20 mouse cellular contexts compared by ENCODE assay signal in the genomic region with DNA sequence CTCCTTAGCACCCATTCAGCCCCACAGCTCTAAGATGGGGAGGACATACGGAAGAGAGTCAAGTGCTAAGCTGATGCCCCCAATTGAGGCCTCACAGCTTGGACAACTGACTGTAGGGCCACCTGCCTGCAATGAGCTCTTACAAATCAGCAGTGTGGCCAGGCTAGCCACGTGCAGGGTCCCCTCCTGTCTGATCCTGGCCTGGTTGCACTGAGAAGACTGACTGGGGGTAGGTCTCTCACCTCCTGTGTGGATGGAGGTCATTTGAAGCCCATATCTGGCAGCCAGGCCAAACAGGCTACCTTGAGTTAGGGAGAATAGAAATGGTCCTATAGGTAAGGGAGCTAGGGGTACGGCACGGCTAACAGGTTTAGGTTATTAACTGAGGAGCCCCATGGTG. TPM values are rescaled to one million over a fixed set of nuclear protein-coding genes. Genes with fewer than 3 reads are reported as not detected.
DNase-seq lines count a peak whose midpoint lies in the region; ATAC-seq and TF ChIP-seq lines count a peak whose summit lies in the region.
"Had no signal": no experiment of that assay in that cellular context is flagged by ENCODE, and none has a peak within 500 bp of the region (broad histone marks: within the 10 kb centered on the region; RNA-seq: fewer than 3 reads in every experiment).

No protein-coding gene starts in this region.

- H3K27ac ChIP-seq in heart, adult 2 months: peak overlapping the region; percentile 9
- H3K27ac ChIP-seq in heart, embryonic 11.5 days (ENCODE audit: low read depth, low read length): no peak overlapping the region
- H3K27ac ChIP-seq in kidney, embryonic 15.5 days: 0 out of 2 replicates have a peak overlapping the region, but pooled peaks have one; percentile 0
- peak overlapping the region; percentile 85 for H3K27ac ChIP-seq in embryonic facial prominence, embryonic 13.5 days
- H3K27ac ChIP-seq in limb, embryonic 15.5 days: peak overlapping the region; percentile 83; the same call in 1 of the 2 replicates
- H3K27ac ChIP-seq: forebrain, embryonic 13.5 days; liver, embryonic 14.5 days; midbrain, embryonic 12.5 days had no signal

- no peaks in the 10 kb centered on the region for H3K27me3 ChIP-seq in heart, adult 2 months (ENCODE audit: control insufficient read depth, insufficient read depth, low read length)
- no peaks in the 10 kb centered on the region for H3K27me3 ChIP-seq in heart, embryonic 11.5 days (ENCODE audit: control insufficient read depth, insufficient read depth, low read length)
- H3K27me3 ChIP-seq in kidney, embryonic 15.5 days: no peaks in the 10 kb centered on the region
- H3K27me3 ChIP-seq in embryonic facial prominence, embryonic 13.5 days: no peaks in the 10 kb centered on the region
- H3K27me3 ChIP-seq in limb, embryonic 15.5 days: no peaks in the 10 kb centered on the region
- H3K27me3 ChIP-seq: forebrain, embryonic 13.5 days; midbrain, embryonic 12.5 days had no signal

- no peak overlapping the region for H3K4me2 ChIP-seq in heart, embryonic 11.5 days
- H3K4me2 ChIP-seq in kidney, embryonic 15.5 days: no peak overlapping the region
- H3K4me2 ChIP-seq in embryonic facial prominence, embryonic 13.5 days: no peak overlapping the region
- H3K4me2 ChIP-seq in limb, embryonic 15.5 days: no peak overlapping the region
- H3K4me2 ChIP-seq: forebrain, embryonic 13.5 days; midbrain, embryonic 12.5 days had no signal

- H3K9me3 ChIP-seq in heart, embryonic 11.5 days (replicated peaks; ENCODE audit: control insufficient read depth, low read length): no peaks in the 10 kb centered on the region
- H3K9me3 ChIP-seq in kidney, embryonic 15.5 days (replicated peaks): no peaks in the 10 kb centered on the region
- H3K9me3 ChIP-seq in embryonic facial prominence, embryonic 13.5 days: no peaks in the 10 kb centered on the region
- H3K9me3 ChIP-seq in limb, embryonic 15.5 days: no peaks in the 10 kb centered on the region
- H3K9me3 ChIP-seq: forebrain, embryonic 13.5 days; midbrain, embryonic 12.5 days had no signal

- TF ChIP-seq CTCF in heart, adult 2 months (IDR thresholded peaks at IDR 0.05): no peak

- H3K4me3 ChIP-seq in heart, adult 2 months: no peak overlapping the region
- H3K4me3 ChIP-seq in heart, embryonic 11.5 days (ENCODE audit: low read depth, low read length): no peak overlapping the region
- no peak overlapping the region for H3K4me3 ChIP-seq in kidney, embryonic 15.5 days (replicated peaks)
- no peak overlapping the region for H3K4me3 ChIP-seq in embryonic facial prominence, embryonic 13.5 days
- no peak overlapping the region for H3K4me3 ChIP-seq in limb, embryonic 15.5 days
- H3K4me3 ChIP-seq: forebrain, embryonic 13.5 days; midbrain, embryonic 12.5 days had no signal

- TF ChIP-seq EP300 in heart, adult 2 months (IDR thresholded peaks at IDR 0.05; ENCODE audit: insufficient read depth, low read depth, low read length): no peak

- TF ChIP-seq POLR2A in heart, adult 2 months (IDR thresholded peaks at IDR 0.05; ENCODE audit: insufficient read depth, low read depth, low read length): no peak

- ATAC-seq in heart, embryonic 11.5 days (replicated peaks; ENCODE audit: insufficient number of reproducible peaks, low FRiP score, low TSS enrichment): no peak
- ATAC-seq in kidney, embryonic 15.5 days (replicated peaks; ENCODE audit: low FRiP score): no peak
- ATAC-seq in embryonic facial prominence, embryonic 13.5 days (ENCODE audit: insufficient number of reproducible peaks, insufficient read depth, low FRiP score, low TSS enrichment, low read depth): no peak
- ATAC-seq in limb, embryonic 15.5 days (ENCODE audit: insufficient number of reproducible peaks, low FRiP score, low TSS enrichment, low read depth): no peak
- ATAC-seq: activated CD4-positive, CD25-positive, alpha-beta regulatory T cell, adult 4 months; forebrain, embryonic 13.5 days; inflammation-experienced regulatory T-cells, adult 6 months had no signal

- peaks cover 18% of the 10 kb centered on the region for H3K4me1 ChIP-seq in heart, adult 2 months (ENCODE audit: control insufficient read depth, insufficient read depth, low read length)
- H3K4me1 ChIP-seq in heart, embryonic 11.5 days (ENCODE audit: control insufficient read depth, insufficient read depth, low read length): peaks cover 66% of the 10 kb centered on the region
- peaks cover 87% of the 10 kb centered on the region for H3K4me1 ChIP-seq in kidney, embryonic 15.5 days
- H3K4me1 ChIP-seq in embryonic facial prominence, embryonic 13.5 days: peaks cover 96% of the 10 kb centered on the region
- H3K4me1 ChIP-seq in limb, embryonic 15.5 days: peaks cover 96% of the 10 kb centered on the region

- 83% methylated on average over 4 of the region's 4 CpGs for WGBS in heart, adult 2 months
- WGBS in heart, embryonic 11.5 days (ENCODE audit: insufficient replicate concordance): 72% methylated on average over 4 of the region's 4 CpGs
- 80% methylated on average over 4 of the region's 4 CpGs for WGBS in kidney, embryonic 15.5 days
- 83% methylated on average over 4 of the region's 4 CpGs for WGBS in embryonic facial prominence, embryonic 13.5 days
- WGBS in limb, embryonic 15.5 days: 71% methylated on average over 4 of the region's 4 CpGs

- intact Hi-C loops in heart, adult 2 months (cut with DNase I): no loop called here
- intact Hi-C loops in left cerebral cortex, postnatal 36 days (cut with DNase I): no loop called here

- no peak for DNase-seq in heart, adult 2 months
- no peak for DNase-seq in kidney, postnatal 10 days
- no peak for DNase-seq in ovary, postnatal 36 days (ENCODE audit: low spot score)
- DNase-seq in left cerebral cortex, postnatal 36 days (ENCODE audit: low spot score in 2 of 2): no peak
- DNase-seq: adrenal gland, postnatal 14 days; gastrocnemius, postnatal 36 days; layer of hippocampus, postnatal 36 days; lung, postnatal 14 days; right cerebral cortex, adult 18-20 months; thymus, adult 18-20 months had no signal

- H3K79me2 ChIP-seq in heart, adult 2 months (replicated peaks; ENCODE audit: control insufficient read depth, insufficient read depth, low read length): peaks cover 3% of the 10 kb centered on the region

- H3K9ac ChIP-seq in heart, adult 2 months (ENCODE audit: low read depth, low read length): no peak overlapping the region
- no peak overlapping the region; the same call in 1 of the 2 replicates for H3K9ac ChIP-seq in heart, embryonic 11.5 days (ENCODE audit: low read depth, low read length)
- H3K9ac ChIP-seq in kidney, embryonic 15.5 days: no peak overlapping the region
- H3K9ac ChIP-seq in embryonic facial prominence, embryonic 13.5 days: no peak overlapping the region
- no peak overlapping the region for H3K9ac ChIP-seq in limb, embryonic 15.5 days
- H3K9ac ChIP-seq: forebrain, embryonic 13.5 days; liver, embryonic 14.5 days; midbrain, embryonic 12.5 days had no signal

- no peaks in the 10 kb centered on the region for H3K36me3 ChIP-seq in heart, adult 2 months (ENCODE audit: control insufficient read depth, insufficient read depth, low read length)
- H3K36me3 ChIP-seq in heart, embryonic 11.5 days (ENCODE audit: control insufficient read depth, insufficient read depth, low read length): peaks cover 24% of the 10 kb centered on the region
- peaks cover 54% of the 10 kb centered on the region for H3K36me3 ChIP-seq in kidney, embryonic 15.5 days
- peaks cover 62% of the 10 kb centered on the region for H3K36me3 ChIP-seq in embryonic facial prominence, embryonic 13.5 days
- H3K36me3 ChIP-seq in limb, embryonic 15.5 days: peaks cover 48% of the 10 kb centered on the region

RNA-seq across cellular contexts. Expression of a gene that starts 6.1 kb away (rescaled TPM):
- total RNA-seq in heart, adult 2 months (2021): 100 to 1,000 TPM; 138 to 150 TPM
- 80.8 and 104 TPM in 2 replicates for polyA plus RNA-seq in heart, adult 2 months (2012; rRNA removed)
- polyA plus RNA-seq in heart, embryonic 11.5 days (2014; fragmentation: Nextera tagmentation; extraction: Ambion mirVana): 63.6 and 72.6 TPM in 2 replicates
- polyA plus RNA-seq in kidney, embryonic 15.5 days (2015; fragmentation: Nextera tagmentation; extraction: Ambion mirVana): 77.7 and 81.4 TPM in 2 replicates
- polyA plus RNA-seq in embryonic facial prominence, embryonic 13.5 days (2015; fragmentation: Nextera tagmentation; extraction: Ambion mirVana): 54.0 and 58.7 TPM in 2 replicates
- polyA plus RNA-seq in limb, embryonic 15.5 days (2015; fragmentation: Nextera tagmentation; extraction: Ambion mirVana): 60.5 and 65.1 TPM in 2 replicates
- total RNA-seq in left cerebral cortex, postnatal 36 days (2021): 10 to 100 TPM; 59.4 to 66.5 TPM

RNA-seq across cellular contexts. Expression of a gene that starts 6.1 kb away (rescaled TPM):
- 10 to 100 TPM in 1 of 2 experiments, 1 to 10 TPM in 1; 9.2 to 10.5 TPM for total RNA-seq in heart, adult 2 months (2021)
- polyA plus RNA-seq in heart, adult 2 months (2012; rRNA removed): 23.9 and 24.2 TPM in 2 replicates
- polyA plus RNA-seq in heart, embryonic 11.5 days (2014; fragmentation: Nextera tagmentation; extraction: Ambion mirVana): 9.5 and 10.6 TPM in 2 replicates
- 22.7 and 23.5 TPM in 2 replicates for polyA plus RNA-seq in kidney, embryonic 15.5 days (2015; fragmentation: Nextera tagmentation; extraction: Ambion mirVana)
- polyA plus RNA-seq in embryonic facial prominence, embryonic 13.5 days (2015; fragmentation: Nextera tagmentation; extraction: Ambion mirVana): 29.2 and 30.2 TPM in 2 replicates
- polyA plus RNA-seq in limb, embryonic 15.5 days (2015; fragmentation: Nextera tagmentation; extraction: Ambion mirVana): 41.5 and 45.1 TPM in 2 replicates
- total RNA-seq in left cerebral cortex, postnatal 36 days (2021): 10 to 100 TPM in 1 of 2 experiments, 1 to 10 TPM in 1; 9.8 to 11.2 TPM

RNA-seq across cellular contexts. Expression of a gene that starts 21.1 kb away (rescaled TPM):
- 100 to 1,000 TPM; 119 to 165 TPM for total RNA-seq in heart, adult 2 months (2021)
- 36.3 and 39.4 TPM in 2 replicates for polyA plus RNA-seq in heart, adult 2 months (2012; rRNA removed)
- 119 and 134 TPM in 2 replicates for polyA plus RNA-seq in heart, embryonic 11.5 days (2014; fragmentation: Nextera tagmentation; extraction: Ambion mirVana)
- 90.1 and 92.6 TPM in 2 replicates for polyA plus RNA-seq in kidney, embryonic 15.5 days (2015; fragmentation: Nextera tagmentation; extraction: Ambion mirVana)
- polyA plus RNA-seq in embryonic facial prominence, embryonic 13.5 days (2015; fragmentation: Nextera tagmentation; extraction: Ambion mirVana): 71.0 and 99.5 TPM in 2 replicates
- 75.8 and 83.1 TPM in 2 replicates for polyA plus RNA-seq in limb, embryonic 15.5 days (2015; fragmentation: Nextera tagmentation; extraction: Ambion mirVana)
- 10 to 100 TPM; 75.3 to 86.0 TPM for total RNA-seq in left cerebral cortex, postnatal 36 days (2021)

RNA-seq across cellular contexts. Expression of a gene that starts 33.7 kb away (rescaled TPM):
- 10 to 100 TPM; 14.6 to 15.9 TPM for total RNA-seq in heart, adult 2 months (2021)
- 20.8 and 22.8 TPM in 2 replicates for polyA plus RNA-seq in heart, adult 2 months (2012; rRNA removed)
- 12.1 and 12.4 TPM in 2 replicates for polyA plus RNA-seq in heart, embryonic 11.5 days (2014; fragmentation: Nextera tagmentation; extraction: Ambion mirVana)
- polyA plus RNA-seq in kidney, embryonic 15.5 days (2015; fragmentation: Nextera tagmentation; extraction: Ambion mirVana): 19.8 and 22.0 TPM in 2 replicates
- polyA plus RNA-seq in embryonic facial prominence, embryonic 13.5 days (2015; fragmentation: Nextera tagmentation; extraction: Ambion mirVana): 16.9 and 17.0 TPM in 2 replicates
- polyA plus RNA-seq in limb, embryonic 15.5 days (2015; fragmentation: Nextera tagmentation; extraction: Ambion mirVana): 16.8 and 18.4 TPM in 2 replicates
- 100 to 1,000 TPM in 1 of 2 experiments, 10 to 100 TPM in 1; 88.4 to 100 TPM for total RNA-seq in left cerebral cortex, postnatal 36 days (2021)

RNA-seq across cellular contexts. Expression of a gene that starts 51.4 kb away (rescaled TPM):
- 10 to 100 TPM; 10.0 to 11.1 TPM for total RNA-seq in heart, adult 2 months (2021)
- 17.3 and 23.8 TPM in 2 replicates for polyA plus RNA-seq in heart, adult 2 months (2012; rRNA removed)
- 19.3 and 23.3 TPM in 2 replicates for polyA plus RNA-seq in heart, embryonic 11.5 days (2014; fragmentation: Nextera tagmentation; extraction: Ambion mirVana)
- 41.2 and 43.8 TPM in 2 replicates for polyA plus RNA-seq in kidney, embryonic 15.5 days (2015; fragmentation: Nextera tagmentation; extraction: Ambion mirVana)
- 25.3 and 31.2 TPM in 2 replicates for polyA plus RNA-seq in embryonic facial prominence, embryonic 13.5 days (2015; fragmentation: Nextera tagmentation; extraction: Ambion mirVana)
- 31.7 and 34.9 TPM in 2 replicates for polyA plus RNA-seq in limb, embryonic 15.5 days (2015; fragmentation: Nextera tagmentation; extraction: Ambion mirVana)
- 10 to 100 TPM; 12.0 to 13.2 TPM for total RNA-seq in left cerebral cortex, postnatal 36 days (2021)
- total RNA-seq: neutrophil, adult 5-6 weeks had no signal
